Mouse (Mus musculus) forebrain, postnatal 0 days (tissue): ENCODE measurements around the gene Stk10. TPM values are rescaled to one million over a fixed set of nuclear protein-coding genes. Genes with fewer than 3 reads are reported as not detected.
A peak's percentile ranks its signal among the peaks of the same experiment; 100 is the strongest.

Source experiments
- ATAC-seq: fragments of 200-750 bp; cut with Nextera tagmentation; 2 replicates; pipeline ENCODE4 v1.8.0; 2017; ENCODE audit warnings: mild to moderate bottlenecking, moderate library complexity
- DNase-seq: peaks from one replicate; pipeline ENCODE4 v3.0.0-alpha.2; 2015
- H3K27ac ChIP-seq: fragments of 300-500 bp; sonication (generic); 2 replicates; pipeline ENCODE4 v1.5.1; 2014; ENCODE audit warnings: low read depth, mild to moderate bottlenecking, antibody characterized with exemption, low read length, moderate library complexity, mixed read lengths
- H3K27me3 ChIP-seq: fragments of 300-500 bp; sonication (generic); 2 replicates; pipeline ENCODE4 v1.6.1; 2014; ENCODE audit warnings: mild to moderate bottlenecking, low read length, mixed read lengths; ENCODE audit not compliant: insufficient read depth
- H3K36me3 ChIP-seq: fragments of 300-500 bp; sonication (generic); 2 replicates; pipeline ENCODE4 v1.6.1; 2014; ENCODE audit warnings: mild to moderate bottlenecking, moderate library complexity; ENCODE audit not compliant: insufficient read depth
- H3K4me1 ChIP-seq: fragments of 300-500 bp; sonication (generic); 2 replicates; pipeline ENCODE4 v1.6.1; 2014; ENCODE audit warnings: antibody characterized with exemption; ENCODE audit not compliant: insufficient read depth
- H3K4me2 ChIP-seq: fragments of 300-500 bp; sonication (generic); 2 replicates; pipeline ENCODE4 v1.6.1; 2014; ENCODE audit warnings: low read depth, mild to moderate bottlenecking, moderate library complexity
- H3K4me3 ChIP-seq: fragments of 300-500 bp; sonication (generic); 2 replicates; pipeline ENCODE4 v1.5.1; 2014; ENCODE audit warnings: low read depth, low read length, mixed read lengths
- H3K9ac ChIP-seq: fragments of 300-500 bp; sonication (generic); 2 replicates; pipeline ENCODE4 v1.6.1; 2014; ENCODE audit warnings: mild to moderate bottlenecking
- H3K9me3 ChIP-seq: fragments of 300-500 bp; sonication (generic); 2 replicates; pipeline ENCODE4 v1.6.1; 2016; ENCODE audit warnings: low read length
- CTCF ChIP-seq: sonication (generic); IDR thresholded peaks from 2 replicates; pipeline ENCODE4 v1.5.1; 2016; ENCODE audit warnings: antibody characterized with exemption, control low read depth, low read depth
- WGBS: fragments of 180-500 bp; shearing (Covaris S2); extraction: QIAGEN DNeasy Blood & Tissue Kit; methylation state at CpG from one replicate; pipeline ENCODE4 v1.1.7; 2014; 5-methylcytosine and 5-hydroxymethylcytosine counted together
- polyA plus RNA-seq: library from polyadenylated mRNA; unstranded; fragments of >200 nt; fragmentation: Nextera tagmentation; extraction: Ambion mirVana; gene quantifications from 2 replicates; pipeline ENCODE4 v1.2.1, GENCODE M21; 2015
- total RNA-seq: library from RNA; depleted of rRNA; stranded (reverse); fragments of >200 nt; gene quantifications from 2 replicates; pipeline ENCODE4 v1.2.3, GENCODE M21; 2014

Gene Stk10
- total and polyA plus RNA-seq, 2 experiments from 2014 or later: 0.90 to 2.3 TPM

DNA sequence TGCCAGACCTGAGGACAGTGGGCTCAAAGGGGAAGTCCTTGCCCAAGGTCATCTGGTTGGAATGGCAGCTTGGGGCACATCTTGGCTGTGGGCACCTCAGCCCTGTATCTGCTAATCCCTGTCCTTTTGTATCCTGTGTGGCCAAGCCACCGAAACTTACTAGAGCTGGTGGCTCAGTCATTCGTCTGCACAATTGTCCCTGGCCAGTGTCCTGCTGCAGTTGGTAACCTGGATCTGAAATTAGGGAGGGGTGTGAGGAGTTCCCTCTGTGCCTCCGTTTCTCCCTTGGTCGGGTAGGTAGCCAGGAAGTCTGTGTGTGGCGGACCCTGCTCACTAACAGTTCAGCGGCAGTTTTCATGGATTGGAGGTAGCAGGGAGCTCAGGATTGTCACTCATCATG is 57.1 kb downstream of the Stk10 start:
- no peak overlapping the region for H3K4me3 ChIP-seq
- 70% methylated on average over 6 of the region's 6 CpGs for WGBS
- no peak overlapping the region for H3K9ac ChIP-seq
- ATAC-seq (no peak), DNase-seq (no peak)
- no peaks in the 10 kb centered on the region for H3K36me3 ChIP-seq
- TF ChIP-seq CTCF: no peak
- H3K9me3 ChIP-seq: no peaks in the 10 kb centered on the region
- no peaks in the 10 kb centered on the region for H3K27me3 ChIP-seq
- no peak overlapping the region for H3K4me2 ChIP-seq
- H3K4me1 ChIP-seq: peaks cover 5% of the 10 kb centered on the region; the same call in 1 of the 2 replicates
- no peak overlapping the region for H3K27ac ChIP-seq

DNA sequence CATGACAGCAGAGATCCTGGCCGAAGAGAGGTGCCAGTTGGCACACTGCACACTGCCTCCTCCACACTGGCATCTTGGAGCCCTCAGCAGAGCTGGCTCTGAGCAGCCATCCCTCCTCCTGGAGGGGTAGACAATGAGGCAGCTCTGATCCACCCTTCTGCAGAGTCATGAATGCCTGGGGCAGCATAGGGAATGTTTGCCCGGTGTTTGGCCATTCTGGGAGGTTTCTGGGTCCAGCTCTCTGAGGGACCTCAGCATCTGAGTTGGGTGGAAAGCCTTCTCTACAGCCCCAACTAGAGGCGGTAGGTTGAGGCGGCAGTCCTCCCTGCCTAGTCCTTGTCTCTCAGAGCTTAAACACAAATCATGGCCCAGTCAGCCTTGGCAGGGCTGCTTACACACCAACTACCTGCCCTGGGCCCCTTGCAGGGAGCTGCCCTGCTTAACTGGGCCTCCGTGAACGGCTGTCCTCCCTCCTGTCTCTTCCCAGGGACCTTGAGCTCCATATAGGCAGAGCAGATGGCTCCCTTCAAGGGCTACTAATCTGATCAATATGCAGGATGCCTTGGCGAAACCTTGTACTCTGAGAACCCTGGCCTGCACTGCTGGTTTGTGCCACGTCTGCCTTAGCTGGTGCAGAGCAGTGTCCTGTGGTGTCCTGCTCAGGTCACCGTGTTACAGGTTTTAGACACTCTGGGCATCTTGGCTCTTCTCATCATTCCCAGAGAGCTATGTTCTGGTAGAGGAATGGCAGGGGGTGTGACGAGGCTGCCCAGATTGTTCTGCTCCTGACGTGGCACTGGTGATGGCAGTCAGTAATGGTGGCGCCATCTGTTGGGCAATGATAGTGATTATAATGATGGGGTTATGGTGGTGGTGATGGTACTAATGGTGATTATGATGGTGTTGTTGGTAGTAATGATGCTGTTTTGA is 59.1 kb downstream of the Stk10 start:
- 51% methylated on average over 12 of the region's 12 CpGs for WGBS
- H3K36me3 ChIP-seq: no peaks in the 10 kb centered on the region
- H3K27me3 ChIP-seq: no peaks in the 10 kb centered on the region
- TF ChIP-seq CTCF: peak; percentile 57
- H3K4me2 ChIP-seq: no peak overlapping the region
- ATAC-seq (peak; percentile 88), DNase-seq (peak; percentile 61)
- no peaks in the 10 kb centered on the region for H3K9me3 ChIP-seq
- no peak overlapping the region for H3K4me3 ChIP-seq
- H3K4me1 ChIP-seq: peaks cover 5% of the 10 kb centered on the region; the same call in 1 of the 2 replicates
- H3K27ac ChIP-seq: no peak overlapping the region
- H3K9ac ChIP-seq: no peak overlapping the region

DNA sequence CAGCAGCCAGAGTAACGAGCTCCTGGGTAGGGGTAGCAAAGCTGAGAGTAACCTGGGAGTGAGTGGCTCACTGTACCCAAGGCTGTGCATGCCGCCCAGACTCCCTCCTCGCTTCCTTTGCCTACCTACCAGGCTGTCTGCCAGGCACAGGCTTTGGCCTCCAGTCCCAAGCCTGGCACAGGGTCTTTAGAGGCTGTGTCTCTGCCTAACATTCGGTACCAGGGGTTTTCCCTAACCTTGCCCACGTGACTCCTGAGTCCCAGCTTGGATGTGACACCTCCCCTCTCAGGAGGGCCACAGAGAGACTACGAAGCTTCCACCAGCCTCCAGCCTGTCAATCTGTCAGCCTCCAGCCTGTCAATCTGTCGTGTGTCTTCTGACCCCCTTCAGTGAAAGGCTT is 60.0 kb downstream of the Stk10 start:
- no peak for TF ChIP-seq CTCF
- Histone ChIP-seq H3K4me1 (peaks cover 5% of the 10 kb centered on the region; the same call in 1 of the 2 replicates), H3K4me2 (no peak overlapping the region), H3K4me3 (no peak overlapping the region), H3K9ac (no peak overlapping the region), H3K27me3 (no peaks in the 10 kb centered on the region), H3K36me3 (no peaks in the 10 kb centered on the region), H3K9me3 (no peaks in the 10 kb centered on the region), H3K27ac (no peak overlapping the region)
- 85% methylated on average over 7 of the region's 7 CpGs for WGBS
- ATAC-seq (no peak), DNase-seq (no peak)

DNA sequence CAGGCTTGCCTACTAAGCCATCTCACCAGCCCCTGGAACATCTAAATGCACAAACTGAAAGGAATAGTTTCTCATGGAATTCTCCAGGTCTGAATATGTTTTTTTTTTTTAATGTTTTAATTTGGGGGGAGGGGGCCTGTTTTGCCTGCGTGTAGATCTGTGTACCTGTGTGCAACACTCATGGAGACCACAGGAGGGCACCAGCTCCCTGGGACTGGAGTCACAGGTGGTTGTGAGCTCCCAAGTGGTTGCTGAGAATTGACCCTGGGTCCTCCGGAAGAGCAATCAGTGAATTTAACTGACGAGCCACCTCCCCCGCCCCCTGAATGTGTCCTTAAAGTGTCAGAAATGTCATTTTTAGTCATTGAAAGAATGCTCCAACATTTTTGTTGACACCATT is 61.0 kb downstream of the Stk10 start:
- no peaks in the 10 kb centered on the region for H3K9me3 ChIP-seq
- no peak overlapping the region for H3K9ac ChIP-seq
- no peak for TF ChIP-seq CTCF
- whole genome bisulfite sequencing: 96% methylated on average over 4 of the region's 4 CpGs
- no peaks in the 10 kb centered on the region for H3K27me3 ChIP-seq
- H3K27ac ChIP-seq: no peak overlapping the region
- DNase-seq (no peak), ATAC-seq (no peak)
- no peak overlapping the region for H3K4me3 ChIP-seq
- peaks cover 5% of the 10 kb centered on the region; the same call in 1 of the 2 replicates for H3K4me1 ChIP-seq
- no peaks in the 10 kb centered on the region; the same call in 1 of the 2 replicates for H3K36me3 ChIP-seq
- H3K4me2 ChIP-seq: no peak overlapping the region

DNA sequence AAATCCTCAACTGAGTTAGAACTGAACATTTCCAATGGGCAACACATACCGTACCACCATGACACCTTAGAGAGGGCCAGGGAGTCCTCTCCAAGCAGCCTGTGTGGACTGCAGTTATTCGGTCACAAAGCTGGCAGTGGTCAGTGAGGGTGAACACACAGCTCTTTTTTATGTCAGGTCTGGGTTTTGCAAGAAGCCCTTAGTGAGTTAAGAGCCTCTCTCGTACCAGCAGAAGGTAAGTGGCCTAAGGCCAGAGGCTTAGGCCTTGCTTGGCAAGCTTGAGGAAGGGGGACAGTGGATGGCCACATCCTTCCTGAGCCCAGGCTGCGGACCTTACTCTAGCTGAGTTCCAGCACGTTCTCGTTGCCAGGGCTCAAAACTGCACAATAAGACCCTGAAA is 67.3 kb downstream of the Stk10 start:
- WGBS: 87% methylated on average over 6 of the region's 6 CpGs
- Histone ChIP-seq H3K9me3 (no peaks in the 10 kb centered on the region), H3K4me3 (no peak overlapping the region), H3K27me3 (no peaks in the 10 kb centered on the region), H3K27ac (no peak overlapping the region), H3K4me1 (no peaks in the 10 kb centered on the region), H3K9ac (no peak overlapping the region), H3K36me3 (no peaks in the 10 kb centered on the region; the same call in 1 of the 2 replicates), H3K4me2 (no peak overlapping the region)
- ATAC-seq (no peak), DNase-seq (no peak)
- TF ChIP-seq CTCF: no peak

DNA sequence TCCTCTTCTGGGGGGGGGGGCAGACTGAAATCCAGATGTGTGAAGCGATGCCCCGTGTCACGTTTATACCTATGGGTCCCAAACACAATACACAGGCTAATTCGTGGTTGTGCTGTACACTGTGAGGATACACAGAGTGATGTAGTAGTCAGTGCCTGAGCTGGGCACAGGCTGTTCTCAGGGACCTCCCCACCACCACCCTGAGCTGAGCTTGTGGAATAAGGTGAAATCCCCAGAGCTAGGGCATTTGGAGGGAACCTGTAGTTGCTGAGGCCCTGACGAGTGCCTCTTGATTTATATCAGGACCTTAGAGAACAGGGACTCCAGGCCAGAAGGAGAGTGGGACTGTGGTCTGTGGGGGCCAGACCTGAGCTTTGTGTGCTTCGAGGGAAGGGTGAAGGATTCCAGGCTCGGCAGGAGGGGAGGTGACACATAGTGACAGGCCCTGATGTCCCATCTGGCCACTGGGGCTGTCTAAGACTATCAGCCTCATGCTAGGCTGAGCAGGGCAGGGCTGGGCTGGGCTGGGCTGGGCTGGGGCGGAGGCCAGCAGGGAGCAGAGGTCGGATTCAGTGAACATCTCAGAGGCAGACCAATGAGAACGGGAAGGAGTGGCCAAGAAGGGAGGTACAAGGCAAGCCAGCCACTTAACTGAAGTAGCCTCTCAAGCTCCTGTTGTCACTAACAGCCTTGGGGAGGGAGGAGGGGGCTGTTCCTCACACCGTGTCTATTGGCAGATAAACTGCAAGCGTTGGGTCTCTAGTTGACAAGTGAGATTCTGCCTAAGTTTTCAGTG is 68.6 kb downstream of the Stk10 start:
- no peaks in the 10 kb centered on the region for H3K4me1 ChIP-seq
- H3K27ac ChIP-seq: no peak overlapping the region
- no peak overlapping the region for H3K9ac ChIP-seq
- no peak overlapping the region for H3K4me2 ChIP-seq
- 52% methylated on average over 12 of the region's 12 CpGs for WGBS
- no peak for TF ChIP-seq CTCF
- peak; percentile 20; the same call in 1 of the 2 replicates for ATAC-seq
- no peaks in the 10 kb centered on the region for H3K9me3 ChIP-seq
- no peaks in the 10 kb centered on the region; the same call in 1 of the 2 replicates for H3K36me3 ChIP-seq
- DNase-seq: no peak
- H3K27me3 ChIP-seq: no peaks in the 10 kb centered on the region
- no peak overlapping the region for H3K4me3 ChIP-seq
